Mouse (Mus musculus): ENCODE data around the gene Drg1.
A peak's percentile ranks its signal among the peaks of the same experiment; 100 is the strongest.

Gene Drg1

GRCm38 (mm10) chr11:3289803-3290639 is 23.8 kb upstream of the Drg1 start:
- peak; percentile 76 to 80 for DNase-seq (ENCODE audit: low spot score in 2 of 2)

GRCm38 (mm10) chr11:3289302-3289802 is 23.1 kb upstream of the Drg1 start:
- peak in 1 of 2 experiments; percentile 27 for DNase-seq (ENCODE audit: low spot score in 2 of 2)

- peak in 1 of 2 experiments; percentile 25 for DNase-seq (ENCODE audit: low spot score in 2 of 2)
Observed at GRCm38 (mm10) chr11:3288521-3289301, 22.5 kb upstream of the Drg1 start, which contains the start of gene Patz1. TSS of gene Patz1 (plus strand) at chr11:3288874.

GRCm38 (mm10) chr11:3287921-3288320 is 21.7 kb upstream of the Drg1 start:
- no peak for DNase-seq (ENCODE audit: low spot score in 2 of 2)

GRCm38 (mm10) chr11:3287131-3287530 is 20.9 kb upstream of the Drg1 start:
- no peak for DNase-seq (ENCODE audit: low spot score in 2 of 2)

- DNase-seq (ENCODE audit: low spot score in 2 of 2), result no peak
Observed at GRCm38 (mm10) chr11:3285940-3286339, 19.7 kb upstream of the Drg1 start.

- no peak for DNase-seq (ENCODE audit: low spot score in 2 of 2)
Observed at GRCm38 (mm10) chr11:3283645-3284044, 17.4 kb upstream of the Drg1 start.

- DNase-seq (ENCODE audit: low spot score in 2 of 2), result no peak
Observed at GRCm38 (mm10) chr11:3282887-3283286, 16.7 kb upstream of the Drg1 start.

GRCm38 (mm10) chr11:3279729-3280128 is 13.5 kb upstream of the Drg1 start:
- DNase-seq (ENCODE audit: low spot score in 2 of 2), result no peak

GRCm38 (mm10) chr11:3278351-3278750 is 12.1 kb upstream of the Drg1 start:
- DNase-seq (ENCODE audit: low spot score in 2 of 2), result no peak

- no peak for DNase-seq (ENCODE audit: low spot score in 2 of 2)
Observed at GRCm38 (mm10) chr11:3269241-3269640, 3.0 kb upstream of the Drg1 start.

- DNase-seq (ENCODE audit: low spot score in 2 of 2), result no peak
Observed at GRCm38 (mm10) chr11:3267133-3267532, 918 bp upstream of the Drg1 start.

- DNase-seq (ENCODE audit: low spot score in 2 of 2), result no peak
Observed at GRCm38 (mm10) chr11:3265291-3266078, 730 bp downstream of the Drg1 start.

GRCm38 (mm10) chr11:3259537-3259936 is 6.7 kb downstream of the Drg1 start:
- no peak for DNase-seq (ENCODE audit: low spot score in 2 of 2)

- DNase-seq (ENCODE audit: low spot score in 2 of 2), result no peak
Observed at GRCm38 (mm10) chr11:3247387-3247786, 18.8 kb downstream of the Drg1 start.

GRCm38 (mm10) chr11:3243771-3244170 is 22.4 kb downstream of the Drg1 start:
- DNase-seq (ENCODE audit: low spot score in 2 of 2), result no peak

- DNase-seq (ENCODE audit: low spot score in 2 of 2), result no peak
Observed at GRCm38 (mm10) chr11:3242395-3242794, 23.8 kb downstream of the Drg1 start.

GRCm38 (mm10) chr11:3235277-3235676 is 30.9 kb downstream of the Drg1 start:
- no peak for DNase-seq (ENCODE audit: low spot score in 2 of 2)

GRCm38 (mm10) chr11:3233704-3234103 is 32.5 kb downstream of the Drg1 start:
- DNase-seq (ENCODE audit: low spot score in 2 of 2), result no peak

GRCm38 (mm10) chr11:3232248-3232647 is 34.0 kb downstream of the Drg1 start:
- no peak for DNase-seq (ENCODE audit: low spot score in 2 of 2)

- no peak for DNase-seq (ENCODE audit: low spot score in 2 of 2)
Observed at GRCm38 (mm10) chr11:3227113-3227512, 39.1 kb downstream of the Drg1 start.

GRCm38 (mm10) chr11:3223105-3223504 is 43.1 kb downstream of the Drg1 start:
- DNase-seq (ENCODE audit: low spot score in 2 of 2), result no peak

Measured in frontal cortex, postnatal 25 days (tissue).